Mouse (Mus musculus): ENCODE results near the gene Sox6. TPM values are rescaled to one million over a fixed set of nuclear protein-coding genes. Genes with fewer than 3 reads are reported as not detected.

Gene Sox6
- total and polyA plus RNA-seq, 2 experiments from 2014 or later: 30.8 to 47.6 TPM

- no peak for DNase-seq (ENCODE audit: low spot score)
- WGBS: 81% methylated on average over 2 of the region's 2 CpGs
- H3K36me3 ChIP-seq (ENCODE audit: insufficient read depth, low read length): no peaks in the 10 kb centered on the region
- ATAC-seq (ENCODE audit: low FRiP score): no peak
- H3K9ac ChIP-seq (replicated peaks; ENCODE audit: low read length, poor library complexity, severe bottlenecking): no peak overlapping the region
- TF ChIP-seq CTCF (IDR thresholded peaks at IDR 0.05): no peak
- H3K4me3 ChIP-seq (ENCODE audit: low read depth, low read length): no peak overlapping the region
- H3K4me2 ChIP-seq (ENCODE audit: low read depth, low read length, poor library complexity, severe bottlenecking): no peak overlapping the region
- no peaks in the 10 kb centered on the region for H3K9me3 ChIP-seq (ENCODE audit: low read length)
- no peaks in the 10 kb centered on the region for H3K4me1 ChIP-seq (ENCODE audit: insufficient read depth, low read length)
- no peak overlapping the region for H3K27ac ChIP-seq (ENCODE audit: low read depth, low read length)
- H3K27me3 ChIP-seq (ENCODE audit: insufficient read depth, low read length): no peaks in the 10 kb centered on the region
These were observed 552.8 kb downstream of the Sox6 start for GRCm38 (mm10) chr7:115485664-115486409.

- 59% methylated on average over 2 of the region's 2 CpGs for WGBS
These were observed 560.8 kb downstream of the Sox6 start for GRCm38 (mm10) chr7:115477763-115478162.

DNA sequence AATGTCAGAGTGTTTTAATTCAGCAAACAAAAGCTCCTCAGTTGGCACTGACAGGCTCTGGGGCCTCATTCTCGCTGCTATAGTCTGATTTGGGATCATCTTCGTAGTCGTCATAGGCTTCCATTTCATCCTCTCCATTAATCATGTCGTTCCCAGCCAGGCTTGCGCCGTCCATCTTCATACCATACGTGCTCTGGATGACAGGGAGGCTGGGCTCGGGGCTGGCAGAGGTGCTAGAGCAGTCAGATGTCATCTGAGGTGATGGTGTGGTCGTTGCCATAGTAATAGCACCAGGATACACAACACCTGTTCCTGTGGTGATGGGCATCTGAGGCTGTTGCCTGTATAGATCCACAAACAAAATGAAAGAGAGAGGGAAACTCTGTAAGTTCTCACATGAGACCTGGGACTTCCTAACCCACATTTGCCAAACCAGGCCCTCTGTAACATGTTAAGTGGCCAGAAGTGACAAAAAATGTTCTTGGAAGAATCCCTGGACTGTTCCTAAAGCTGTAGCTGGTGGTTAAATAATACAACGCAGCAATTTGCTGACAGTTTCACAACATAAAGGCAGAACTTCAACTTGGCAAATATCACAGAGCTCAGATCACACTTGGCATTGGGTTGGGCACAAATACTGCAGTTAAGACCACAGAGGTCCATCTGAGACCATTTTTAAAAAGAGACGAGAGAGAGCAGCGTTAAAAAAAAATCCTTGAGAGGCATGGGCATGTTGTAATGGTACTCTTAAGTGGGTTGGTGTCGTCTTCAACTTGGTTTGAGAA, 561.5 kb downstream of the Sox6 start:
- Histone ChIP-seq H3K27ac (ENCODE audit: low read depth, low read length) (no peak overlapping the region), H3K4me3 (ENCODE audit: low read depth, low read length) (no peak overlapping the region), H3K9ac (replicated peaks; ENCODE audit: low read length, poor library complexity, severe bottlenecking) (no peak overlapping the region), H3K4me1 (ENCODE audit: insufficient read depth, low read length) (no peaks in the 10 kb centered on the region), H3K9me3 (ENCODE audit: low read length) (no peaks in the 10 kb centered on the region), H3K36me3 (ENCODE audit: insufficient read depth, low read length) (no peaks in the 10 kb centered on the region), H3K4me2 (ENCODE audit: low read depth, low read length, poor library complexity, severe bottlenecking) (no peak overlapping the region), H3K27me3 (ENCODE audit: insufficient read depth, low read length) (no peaks in the 10 kb centered on the region)
- no peak for ATAC-seq (ENCODE audit: low FRiP score)
- no peak for TF ChIP-seq CTCF (IDR thresholded peaks at IDR 0.05)
- peak; percentile 29 for DNase-seq (ENCODE audit: low spot score)
- WGBS: 75% methylated on average over 13 of the region's 13 CpGs

More at GRCm38 (mm10) chr7:115477763-115478162, 560.8 kb downstream of the Sox6 start:
- ATAC-seq (ENCODE audit: low FRiP score): no peak
- Histone ChIP-seq H3K4me1 (ENCODE audit: insufficient read depth, low read length) (no peaks in the 10 kb centered on the region), H3K36me3 (ENCODE audit: insufficient read depth, low read length) (no peaks in the 10 kb centered on the region), H3K4me3 (ENCODE audit: low read depth, low read length) (no peak overlapping the region), H3K4me2 (ENCODE audit: low read depth, low read length, poor library complexity, severe bottlenecking) (no peak overlapping the region), H3K9ac (replicated peaks; ENCODE audit: low read length, poor library complexity, severe bottlenecking) (no peak overlapping the region), H3K27me3 (ENCODE audit: insufficient read depth, low read length) (no peaks in the 10 kb centered on the region), H3K9me3 (ENCODE audit: low read length) (no peaks in the 10 kb centered on the region), H3K27ac (ENCODE audit: low read depth, low read length) (no peak overlapping the region)
- TF ChIP-seq CTCF (IDR thresholded peaks at IDR 0.05): no peak
- no peak for DNase-seq (ENCODE audit: low spot score)

DNA sequence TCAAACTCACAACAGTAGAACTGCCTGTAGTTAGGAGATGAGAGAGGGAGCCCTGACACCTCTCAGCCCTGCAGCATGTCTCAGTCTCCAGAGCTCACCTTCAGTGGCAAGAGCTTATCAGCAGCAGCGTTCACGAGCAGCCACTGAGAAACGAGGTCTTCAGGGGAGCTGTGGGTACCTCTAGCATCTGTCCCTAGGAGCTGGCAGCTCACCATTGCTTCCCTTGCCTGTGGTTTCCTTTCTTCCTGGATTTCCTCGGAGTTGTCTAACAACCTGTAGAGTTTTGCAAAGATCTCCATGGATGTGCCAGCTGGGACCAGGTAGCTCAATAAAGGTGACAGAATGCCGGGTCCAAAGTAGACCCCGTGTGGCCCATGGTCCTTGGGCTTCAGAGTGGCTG, 563.4 kb downstream of the Sox6 start:
- no peaks in the 10 kb centered on the region for H3K9me3 ChIP-seq (ENCODE audit: low read length)
- H3K4me3 ChIP-seq (ENCODE audit: low read depth, low read length): no peak overlapping the region
- no peak overlapping the region for H3K4me2 ChIP-seq (ENCODE audit: low read depth, low read length, poor library complexity, severe bottlenecking)
- H3K4me1 ChIP-seq (ENCODE audit: insufficient read depth, low read length): no peaks in the 10 kb centered on the region
- no peak for ATAC-seq (ENCODE audit: low FRiP score)
- 90% methylated on average over 6 of the region's 6 CpGs for WGBS
- TF ChIP-seq CTCF (IDR thresholded peaks at IDR 0.05): no peak
- no peak overlapping the region for H3K9ac ChIP-seq (replicated peaks; ENCODE audit: low read length, poor library complexity, severe bottlenecking)
- DNase-seq (ENCODE audit: low spot score): no peak
- H3K27ac ChIP-seq (ENCODE audit: low read depth, low read length): no peak overlapping the region
- H3K27me3 ChIP-seq (ENCODE audit: insufficient read depth, low read length): no peaks in the 10 kb centered on the region
- H3K36me3 ChIP-seq (ENCODE audit: insufficient read depth, low read length): no peaks in the 10 kb centered on the region

GRCm38 (mm10) chr7:115474115-115474514, 564.5 kb downstream of the Sox6 start:
- 84% methylated on average over 9 of the region's 9 CpGs for WGBS
- ATAC-seq (ENCODE audit: low FRiP score): no peak

GRCm38 (mm10) chr7:115472850-115473249, 565.7 kb downstream of the Sox6 start:
- Histone ChIP-seq H3K4me1 (ENCODE audit: insufficient read depth, low read length) (no peaks in the 10 kb centered on the region), H3K4me3 (ENCODE audit: low read depth, low read length) (no peak overlapping the region), H3K9me3 (ENCODE audit: low read length) (no peaks in the 10 kb centered on the region), H3K27me3 (ENCODE audit: insufficient read depth, low read length) (no peaks in the 10 kb centered on the region), H3K4me2 (ENCODE audit: low read depth, low read length, poor library complexity, severe bottlenecking) (no peak overlapping the region), H3K36me3 (ENCODE audit: insufficient read depth, low read length) (no peaks in the 10 kb centered on the region), H3K9ac (replicated peaks; ENCODE audit: low read length, poor library complexity, severe bottlenecking) (no peak overlapping the region), H3K27ac (ENCODE audit: low read depth, low read length) (no peak overlapping the region)
- TF ChIP-seq CTCF (IDR thresholded peaks at IDR 0.05): no peak
- DNase-seq (ENCODE audit: low spot score) (no peak), ATAC-seq (ENCODE audit: low FRiP score) (no peak)
- 88% methylated on average over 3 of the region's 3 CpGs for WGBS

More at GRCm38 (mm10) chr7:115474115-115474514, 564.5 kb downstream of the Sox6 start:
- H3K4me3 ChIP-seq (ENCODE audit: low read depth, low read length): no peak overlapping the region
- no peak overlapping the region for H3K9ac ChIP-seq (replicated peaks; ENCODE audit: low read length, poor library complexity, severe bottlenecking)
- no peaks in the 10 kb centered on the region for H3K4me1 ChIP-seq (ENCODE audit: insufficient read depth, low read length)
- no peak for DNase-seq (ENCODE audit: low spot score)
- no peak overlapping the region for H3K27ac ChIP-seq (ENCODE audit: low read depth, low read length)
- no peaks in the 10 kb centered on the region for H3K9me3 ChIP-seq (ENCODE audit: low read length)
- H3K4me2 ChIP-seq (ENCODE audit: low read depth, low read length, poor library complexity, severe bottlenecking): no peak overlapping the region
- no peaks in the 10 kb centered on the region for H3K27me3 ChIP-seq (ENCODE audit: insufficient read depth, low read length)
- TF ChIP-seq CTCF (IDR thresholded peaks at IDR 0.05): no peak
- no peaks in the 10 kb centered on the region for H3K36me3 ChIP-seq (ENCODE audit: insufficient read depth, low read length)
